Mouse (Mus musculus) testis, adult 2 months (tissue): ENCODE results near the gene Egr2.

Source experiments
- CTCF ChIP-seq: fragments of 200-500 bp; IDR thresholded peaks from 2 replicates; pipeline ENCODE4 v1.5.1; 2012; ENCODE audit warnings: low read depth, mild to moderate bottlenecking, inconsistent platforms, low read length, moderate library complexity; ENCODE audit not compliant: control insufficient read depth, insufficient read depth, insufficient replicate concordance
- POLR2A ChIP-seq: fragments of 200-500 bp; IDR thresholded peaks from 2 replicates; pipeline ENCODE4 v1.6.1; 2012; ENCODE audit warnings: low read depth, mild to moderate bottlenecking, inconsistent platforms, low read length, moderate library complexity; ENCODE audit not compliant: control insufficient read depth

DNA sequence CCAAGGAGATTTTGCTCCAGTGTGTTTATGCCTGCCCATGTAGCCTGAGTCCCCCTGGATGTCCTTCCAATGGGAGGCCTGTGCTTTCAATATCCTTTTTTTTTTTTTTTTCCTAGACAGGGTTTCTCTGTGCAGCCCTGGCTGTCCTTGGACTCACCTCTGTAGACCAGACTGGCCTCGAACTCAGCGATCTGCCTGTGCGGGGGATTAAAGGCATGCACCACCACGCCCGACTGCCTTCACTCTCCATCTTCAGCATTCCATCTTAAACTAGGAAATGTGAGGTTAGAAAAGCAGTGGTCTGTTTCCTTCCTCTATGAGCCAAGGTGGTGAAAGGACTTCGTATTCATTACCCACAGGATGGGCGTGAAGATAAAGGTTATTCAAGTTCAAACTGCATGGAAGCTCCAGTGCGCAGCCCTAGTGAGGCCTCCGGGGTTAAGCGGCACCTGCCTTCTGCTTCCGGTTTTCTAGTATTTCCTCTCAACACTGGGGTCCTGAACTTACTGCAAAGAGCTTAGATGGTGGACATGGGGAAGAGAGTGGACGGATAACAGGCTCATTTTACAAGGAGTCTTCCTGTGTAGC, 46.5 kb downstream of the Egr2 start:
- TF ChIP-seq CTCF (no peak), POLR2A (no peak)
